8 mouse cellular contexts compared by ENCODE assay signal in the genomic region with DNA sequence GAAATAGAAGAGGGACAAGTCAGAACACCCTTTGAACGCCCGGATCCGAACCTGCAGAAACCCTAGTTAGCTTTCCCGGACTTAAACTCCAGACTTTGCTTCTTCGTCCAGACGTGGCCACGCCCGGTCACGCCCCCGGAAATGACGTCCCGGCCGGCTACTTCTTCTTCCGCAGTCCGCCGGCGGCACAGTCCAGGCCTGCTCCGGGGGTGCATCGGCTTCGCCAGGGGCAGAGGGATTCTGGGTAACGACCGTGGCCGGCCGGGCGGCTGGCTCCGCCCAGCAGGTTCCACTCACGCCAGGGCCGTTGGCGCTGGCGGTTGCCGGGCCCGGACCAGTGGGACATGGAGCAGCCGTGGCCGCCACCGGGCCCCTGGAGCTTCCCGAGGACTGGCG. TPM values are rescaled to one million over a fixed set of nuclear protein-coding genes. Genes with fewer than 3 reads are reported as not detected.
DNase-seq lines count a peak whose midpoint lies in the region; ATAC-seq lines count a peak whose summit lies in the region.

A gene (plus strand): TSS at position 159 of the 396 bp plus-strand sequence.

- H3K4me3 ChIP-seq in megakaryocyte, embryonic 14.5 days (replicated peaks): peak within 1 kb of the TSS; percentile 100

- H3K27me3 ChIP-seq in megakaryocyte, embryonic 14.5 days (replicated peaks): no peaks in the 10 kb centered on the region

- ATAC-seq in common myeloid progenitor, adult 5-6 weeks (replicated peaks; ENCODE audit: low read depth, poor library complexity, severe bottlenecking): peak; percentile 92

- peaks cover 42% of the 10 kb centered on the region for H3K4me1 ChIP-seq in megakaryocyte, embryonic 14.5 days

- peak; percentile 97 for DNase-seq in ZHBTc4 (ENCODE audit: low read depth, low spot score)
- DNase-seq in gastrocnemius, adult 8-10 months (ENCODE audit: low spot score in 2 of 2): peak; percentile 98
- DNase-seq in hindlimb bud, embryonic 11.5 days (ENCODE audit: extremely low spot score, low read depth, low spot score): peak; percentile 62
- peak; percentile 95 to 96 for DNase-seq in left cerebral cortex, adult 8-10 months (ENCODE audit: low spot score in 2 of 2)
- peak; percentile 97 for DNase-seq in right cerebral cortex, postnatal 10 days (ENCODE audit: low spot score in 2 of 2)
- peak; percentile 99 for DNase-seq in urinary bladder, postnatal 25 days (ENCODE audit: low spot score)

- H3K36me3 ChIP-seq in megakaryocyte, embryonic 14.5 days (replicated peaks; ENCODE audit: low read length): peaks cover 27% of the 10 kb centered on the region

- H3K9me3 ChIP-seq in megakaryocyte, embryonic 14.5 days: no peaks in the 10 kb centered on the region

RNA-seq across cellular contexts. Expression of the gene that starts here (rescaled TPM):
- 42.2 and 45.2 TPM in 2 replicates for total RNA-seq in common myeloid progenitor, adult 5-6 weeks (2017)
- total RNA-seq in gastrocnemius, adult 8-10 months (2022): 10 to 100 TPM; 38.6 to 45.9 (median 40.0) TPM
- total RNA-seq in left cerebral cortex, adult 8-10 months (2022): 100 to 1,000 TPM; 102 to 105 (median 104) TPM
- polyA plus RNA-seq in megakaryocyte, embryonic 14.5 days (2012; ENCODE audit: insufficient read depth, low replicate concordance): 2.2 and 2.4 TPM in 2 replicates

Comparison
In these comparisons a context has a peak if more than half of its experiments do, and no peak if none do; other contexts are left out.
1. Peak in every context shown above with its lines: DNase-seq, ATAC-seq and H3K4me3 ChIP-seq.